Mouse (Mus musculus) lung, postnatal 0 days (tissue): ENCODE measurements around the gene Usp49. TPM values are rescaled to one million over a fixed set of nuclear protein-coding genes. Genes with fewer than 3 reads are reported as not detected.

Experiments used
- ATAC-seq: fragments of 200-750 bp; cut with Nextera tagmentation; 2 replicates; pipeline ENCODE4 v1.8.0; 2017; ENCODE audit warnings: moderate library complexity
- DNase-seq: peaks from one replicate; pipeline ENCODE4 v3.0.0-alpha.2; 2016; ENCODE audit warnings: low spot score
- H3K27ac ChIP-seq: fragments of 300-500 bp; sonication (generic); 2 replicates; pipeline ENCODE4 v1.5.1; 2014; ENCODE audit warnings: antibody characterized with exemption, mild to moderate bottlenecking, low read length, mixed read lengths
- H3K27me3 ChIP-seq: fragments of 300-500 bp; sonication (generic); replicated peaks from 2 replicates; pipeline ENCODE4 v1.6.1; 2014; ENCODE audit warnings: low read length, mixed read lengths; ENCODE audit not compliant: insufficient read depth
- H3K36me3 ChIP-seq: fragments of 300-500 bp; sonication (generic); 2 replicates; pipeline ENCODE4 v1.6.1; 2014; ENCODE audit warnings: low read length, mixed read lengths; ENCODE audit not compliant: insufficient read depth
- H3K4me1 ChIP-seq: fragments of 300-500 bp; sonication (generic); 2 replicates; pipeline ENCODE4 v1.6.1; 2014; ENCODE audit warnings: antibody characterized with exemption, low read depth, low read length, mixed read lengths; ENCODE audit not compliant: insufficient read depth
- H3K4me2 ChIP-seq: fragments of 300-500 bp; sonication (generic); replicated peaks from 2 replicates; pipeline ENCODE4 v1.6.1; 2014; ENCODE audit warnings: low read depth, mild to moderate bottlenecking, low read length, moderate library complexity, mixed read lengths
- H3K4me3 ChIP-seq: fragments of 300-500 bp; sonication (generic); 2 replicates; pipeline ENCODE4 v1.5.1; 2014; ENCODE audit warnings: low read depth, low read length
- H3K9ac ChIP-seq: fragments of 300-500 bp; sonication (generic); replicated peaks from 2 replicates; pipeline ENCODE4 v1.6.1; 2014; ENCODE audit warnings: low read depth, mild to moderate bottlenecking
- H3K9me3 ChIP-seq: fragments of 300-500 bp; sonication (generic); 2 replicates; pipeline ENCODE4 v1.6.1; 2016; ENCODE audit warnings: low read length, mixed read lengths
- CTCF ChIP-seq: IDR thresholded peaks from 2 replicates; pipeline ENCODE4 v1.5.1; 2016; ENCODE audit warnings: antibody characterized with exemption, mild to moderate bottlenecking
- EP300 ChIP-seq: IDR thresholded peaks from 2 replicates; pipeline ENCODE4 v1.6.1; 2016; ENCODE audit warnings: antibody characterized with exemption, mild to moderate bottlenecking, control low read depth
- WGBS: fragments of 180-500 bp; shearing (Covaris S2); extraction: QIAGEN DNeasy Blood & Tissue Kit; methylation state at CpG from one replicate; pipeline ENCODE4 v1.1.7; 2014; 5-methylcytosine and 5-hydroxymethylcytosine counted together
- polyA plus RNA-seq: library from polyadenylated mRNA; unstranded; fragments of >200 nt; fragmentation: Nextera tagmentation; extraction: Ambion mirVana; gene quantifications from 2 replicates; pipeline ENCODE4 v1.2.1, GENCODE M21; 2015

Usp49 gene
- polyA plus RNA-seq, 1 experiment from 2014 or later: 3.3 TPM

DNA sequence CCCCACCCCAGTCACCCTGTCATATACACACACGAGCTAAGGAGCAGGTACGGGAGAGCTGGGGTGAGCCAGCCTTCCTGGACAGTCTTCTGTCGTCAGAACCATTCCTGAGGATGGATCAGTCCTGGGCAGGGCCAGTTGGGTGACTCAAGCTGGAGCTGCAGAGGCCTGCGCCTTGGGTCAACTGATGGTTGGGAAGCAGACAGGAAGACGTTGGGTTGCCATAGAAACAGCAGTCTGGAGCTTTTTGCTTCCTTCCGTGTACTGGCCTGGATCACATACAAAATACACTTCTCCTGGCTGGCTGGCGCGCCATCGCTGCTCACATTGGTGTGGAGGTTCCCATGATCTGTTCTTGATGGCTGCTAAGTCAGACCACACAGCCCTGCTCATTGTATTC, 71.3 kb downstream of the Usp49 start:
- H3K4me2 ChIP-seq: no peak overlapping the region
- ATAC-seq (no peak), DNase-seq (no peak)
- no peaks in the 10 kb centered on the region for H3K9me3 ChIP-seq
- TF ChIP-seq EP300: no peak
- TF ChIP-seq CTCF: no peak
- no peak overlapping the region for H3K9ac ChIP-seq
- no peaks in the 10 kb centered on the region for H3K4me1 ChIP-seq
- 59% methylated on average over 9 of the region's 9 CpGs for WGBS
- H3K27me3 ChIP-seq: no peaks in the 10 kb centered on the region
- H3K36me3 ChIP-seq: no peaks in the 10 kb centered on the region; the same call in 1 of the 2 replicates
- no peak overlapping the region for H3K4me3 ChIP-seq
- H3K27ac ChIP-seq: no peak overlapping the region

DNA sequence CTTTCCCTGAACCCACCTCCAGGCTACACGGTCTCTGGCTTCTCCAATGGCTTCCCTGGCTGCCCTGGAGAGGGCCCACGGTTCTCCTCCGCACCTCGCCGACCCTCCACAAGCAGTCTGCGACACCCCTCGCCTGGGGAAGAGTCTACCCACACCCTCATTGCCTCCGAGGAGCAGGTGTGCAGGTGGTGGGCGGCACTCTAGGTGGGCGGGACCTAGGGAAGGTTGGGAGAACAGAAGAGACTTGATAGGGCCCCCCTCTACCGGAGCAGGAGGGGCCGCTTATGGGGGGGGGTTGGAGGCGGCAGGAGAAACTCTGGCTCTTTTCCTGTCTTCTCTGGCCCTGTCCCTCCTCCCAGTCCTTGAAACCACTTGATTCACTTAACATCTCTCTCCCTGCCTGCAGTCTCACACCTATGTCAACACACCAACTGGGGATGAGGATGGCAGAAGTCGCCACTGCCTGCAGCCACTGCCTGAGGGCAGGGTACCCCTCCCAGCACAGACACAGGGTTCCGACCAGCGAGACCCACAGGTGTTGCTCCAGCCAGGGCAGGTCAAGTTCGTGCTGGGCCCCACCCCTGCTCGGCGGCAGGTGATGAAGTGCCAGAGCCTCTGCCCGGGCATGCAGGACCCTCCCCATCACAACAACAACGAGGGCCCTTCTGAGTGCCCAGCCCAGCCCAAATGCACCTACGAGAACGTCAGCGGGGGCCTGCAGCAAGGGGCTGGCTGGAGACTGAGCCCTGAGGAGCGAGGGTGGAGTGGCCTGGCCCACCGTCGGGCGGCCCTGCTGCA, 72.3 kb downstream of the Usp49 start:
- TF ChIP-seq EP300: no peak
- TF ChIP-seq CTCF: no peak
- no peak overlapping the region for H3K27ac ChIP-seq
- no peak overlapping the region for H3K4me2 ChIP-seq
- H3K9me3 ChIP-seq: no peaks in the 10 kb centered on the region
- no peak overlapping the region for H3K4me3 ChIP-seq
- WGBS: 40% methylated on average over 28 of the region's 28 CpGs
- ATAC-seq: peak; percentile 43
- H3K4me1 ChIP-seq: no peaks in the 10 kb centered on the region
- H3K36me3 ChIP-seq: no peaks in the 10 kb centered on the region; the same call in 1 of the 2 replicates
- DNase-seq: peak; percentile 55
- H3K9ac ChIP-seq: no peak overlapping the region
- H3K27me3 ChIP-seq: no peaks in the 10 kb centered on the region

DNA sequence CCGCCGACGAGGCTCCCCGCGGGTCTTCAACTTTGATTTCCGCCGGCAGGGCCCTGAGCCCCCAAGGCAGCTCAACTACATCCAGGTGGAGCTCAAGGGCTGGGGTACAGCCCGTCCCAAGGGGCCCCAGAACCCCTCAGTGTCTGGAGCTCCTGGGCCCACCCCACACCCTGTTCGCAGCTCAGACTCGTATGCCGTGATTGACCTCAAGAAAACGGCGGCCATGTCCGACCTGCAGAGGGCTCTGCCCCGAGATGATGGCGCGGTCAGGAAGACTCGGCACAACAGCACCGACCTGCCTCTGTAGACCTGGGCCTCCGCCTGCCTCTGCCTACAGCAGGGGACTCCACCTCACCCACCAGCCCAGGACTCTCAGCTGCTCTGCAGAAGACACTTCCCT, 73.1 kb downstream of the Usp49 start:
- 43% methylated on average over 20 of the region's 20 CpGs for WGBS
- H3K4me1 ChIP-seq: no peaks in the 10 kb centered on the region
- no peaks in the 10 kb centered on the region for H3K9me3 ChIP-seq
- no peak overlapping the region for H3K9ac ChIP-seq
- H3K36me3 ChIP-seq: no peaks in the 10 kb centered on the region; the same call in 1 of the 2 replicates
- H3K4me3 ChIP-seq: no peak overlapping the region
- no peak overlapping the region for H3K27ac ChIP-seq
- DNase-seq (no peak), ATAC-seq (no peak)
- no peak overlapping the region for H3K4me2 ChIP-seq
- H3K27me3 ChIP-seq: no peaks in the 10 kb centered on the region
- TF ChIP-seq CTCF: no peak
- no peak for TF ChIP-seq EP300

DNA sequence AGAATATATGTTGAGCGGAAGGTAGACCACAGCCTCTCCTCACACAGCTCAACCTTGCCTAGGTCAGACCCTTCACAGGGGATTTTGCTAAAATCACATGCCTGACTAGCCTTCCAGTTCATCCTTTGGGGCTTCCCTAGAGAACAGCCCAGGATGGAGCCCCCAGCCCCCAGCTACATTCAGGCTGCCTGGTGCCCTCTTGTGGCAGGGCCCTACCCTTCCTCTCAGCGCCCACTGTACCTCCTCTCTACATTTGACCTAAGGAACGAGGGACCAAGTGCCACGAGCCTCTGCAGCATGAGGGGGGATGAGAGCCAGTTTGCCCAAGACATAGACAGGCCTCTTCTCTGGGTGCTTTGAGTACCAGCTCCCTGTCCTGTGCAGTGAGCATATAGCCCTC, 74.2 kb downstream of the Usp49 start:
- 73% methylated on average over 4 of the region's 4 CpGs for WGBS
- Histone ChIP-seq H3K9ac (no peak overlapping the region), H3K27ac (no peak overlapping the region), H3K36me3 (no peaks in the 10 kb centered on the region; the same call in 1 of the 2 replicates), H3K4me1 (no peaks in the 10 kb centered on the region), H3K27me3 (no peaks in the 10 kb centered on the region), H3K4me2 (no peak overlapping the region), H3K9me3 (no peaks in the 10 kb centered on the region), H3K4me3 (no peak overlapping the region)
- ATAC-seq (no peak), DNase-seq (no peak)
- no peak for TF ChIP-seq EP300
- peak; percentile 26 for TF ChIP-seq CTCF

GRCm38 (mm10) chr17:47706196-47706595, 75.7 kb downstream of the Usp49 start:
- Histone ChIP-seq H3K27me3 (no peaks in the 10 kb centered on the region), H3K36me3 (no peaks in the 10 kb centered on the region; the same call in 1 of the 2 replicates), H3K9me3 (no peaks in the 10 kb centered on the region), H3K4me2 (no peak overlapping the region), H3K4me3 (no peak overlapping the region), H3K4me1 (no peaks in the 10 kb centered on the region), H3K27ac (no peak overlapping the region), H3K9ac (no peak overlapping the region)
- DNase-seq (no peak), ATAC-seq (no peak)
- TF ChIP-seq EP300: no peak
- no peak for TF ChIP-seq CTCF
- 58% methylated on average over 1 of the region's 1 CpGs for WGBS

DNA sequence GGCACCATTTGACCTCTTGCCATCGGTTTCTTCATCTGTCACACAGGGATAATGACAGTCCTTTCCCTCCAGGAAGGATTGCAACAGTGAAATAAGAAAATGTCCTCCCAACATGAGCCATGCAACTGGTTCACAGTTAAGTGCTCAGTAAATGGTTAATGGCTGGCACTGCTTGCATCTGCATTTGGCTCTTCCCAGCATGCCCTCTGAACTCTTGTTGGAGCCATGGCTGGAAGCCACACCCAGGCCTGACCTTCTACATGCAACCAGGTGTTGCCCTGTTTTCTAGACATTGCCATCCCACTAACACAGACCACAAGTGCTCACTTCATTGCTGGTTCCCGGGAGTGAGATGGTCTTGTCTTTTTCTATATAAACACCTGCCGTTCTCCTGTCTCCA, 77.5 kb downstream of the Usp49 start:
- no peaks in the 10 kb centered on the region for H3K36me3 ChIP-seq
- H3K27me3 ChIP-seq: no peaks in the 10 kb centered on the region
- DNase-seq (no peak), ATAC-seq (no peak)
- no peak for TF ChIP-seq CTCF
- H3K4me2 ChIP-seq: no peak overlapping the region
- 63% methylated on average over 3 of the region's 3 CpGs for WGBS
- no peak overlapping the region for H3K9ac ChIP-seq
- H3K4me1 ChIP-seq: no peaks in the 10 kb centered on the region
- H3K4me3 ChIP-seq: no peak overlapping the region
- no peak overlapping the region for H3K27ac ChIP-seq
- H3K9me3 ChIP-seq: no peaks in the 10 kb centered on the region
